Mouse (Mus musculus) kidney, adult 2 months (tissue): ENCODE results near the gene Grin2d.

Source experiments
- CTCF ChIP-seq: fragments of 200-500 bp; conservative IDR thresholded peaks from 2 replicates; pipeline ENCODE4 v1.5.1; 2011; ENCODE audit warnings: low read depth, mild to moderate bottlenecking, control low read depth, low read length, moderate library complexity, mixed read lengths; ENCODE audit not compliant: insufficient read depth, insufficient read length
- POLR2A ChIP-seq: fragments of 200-500 bp; IDR thresholded peaks from one replicate; pipeline ENCODE4 v1.6.1; 2011; ENCODE audit warnings: low read depth, low read length, control low read depth

GRCm38 (mm10) chr7:45915011-45915410 is 36.8 kb upstream of the Grin2d start:
- no peak for TF ChIP-seq POLR2A
- no peak for TF ChIP-seq CTCF
